Mouse (Mus musculus) large intestine, adult 2 months (tissue): ENCODE data around the gene Tmppe. TPM values are rescaled to one million over a fixed set of nuclear protein-coding genes. Genes with fewer than 3 reads are reported as not detected.
"Not testable (repeated sequence)": the region's sequence is repeated elsewhere in the genome, so short reads cannot be mapped to it uniquely, and the experiment has no call there.

ENCODE experiments used
- DNase-seq: peaks from one replicate; pipeline ENCODE4 v3.0.0-alpha.2; 2012; ENCODE audit warnings: low read depth, low spot score
- WGBS: fragments of 180-500 bp; shearing (Covaris S2); methylation state at CpG from one replicate; pipeline ENCODE4 v1.1.7; 2018; 5-methylcytosine and 5-hydroxymethylcytosine counted together
- polyA plus RNA-seq: library from polyadenylated mRNA; depleted of rRNA; stranded (reverse); fragments of >200 nt; gene quantifications from 2 replicates; pipeline ENCODE4 v1.2.3, GENCODE M21; 2012; rRNA removed

Gene Tmppe
- polyA plus RNA-seq: 3.9 and 9.0 TPM in 2 replicates

- DNase-seq: peak; percentile 62
- under 1% methylated on average over 71 of the region's 73 CpGs for WGBS
These were observed at the start of gene Tmppe, which contains the start of gene Glb1 for GRCm38 (mm10) chr9:114400949-114401684. TSS of gene Tmppe (plus strand) at chr9:114401105. TSS of gene Glb1 (plus strand) at chr9:114401076.

DNA sequence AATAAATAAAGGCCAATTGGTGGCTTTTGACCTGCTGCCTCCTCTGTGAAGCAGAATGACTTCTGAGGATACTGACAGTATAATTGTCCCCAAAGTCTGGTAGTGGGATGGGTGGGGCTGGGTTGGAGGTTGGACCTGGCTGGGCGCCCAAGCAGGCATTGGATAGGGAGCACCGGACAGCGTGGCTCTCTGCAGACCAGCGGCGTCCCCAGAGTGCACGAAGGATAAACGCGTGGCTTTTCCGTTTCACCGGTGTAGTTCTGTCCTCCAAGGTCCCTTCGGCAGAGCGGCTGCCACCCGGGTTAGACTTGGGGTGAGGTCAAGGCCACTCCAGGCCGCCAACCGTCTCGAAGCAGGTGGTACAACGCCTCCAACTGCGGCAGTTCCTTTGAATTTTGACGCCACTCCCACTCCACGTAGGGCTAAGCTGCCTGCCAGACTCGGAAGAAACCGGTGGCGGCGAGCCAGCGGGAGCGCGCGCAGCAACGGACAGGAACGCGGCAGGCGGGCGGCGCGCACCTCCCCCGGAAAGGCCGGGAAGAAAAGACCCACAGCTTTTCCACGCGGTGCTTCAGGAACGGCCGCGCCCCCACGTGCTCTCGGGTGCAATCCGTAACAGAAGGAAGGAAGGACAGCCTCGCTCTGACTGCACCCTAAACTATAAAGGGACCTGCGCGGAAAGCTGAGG is 33.0 kb upstream of the Tmppe start:
- under 1% methylated on average over 48 of the region's 48 CpGs for WGBS
- DNase-seq: no peak

- 7% methylated on average over 12 of the region's 12 CpGs for WGBS
- no peak for DNase-seq
These were observed 32.4 kb upstream of the Tmppe start for GRCm38 (mm10) chr9:114368471-114368858.

DNA sequence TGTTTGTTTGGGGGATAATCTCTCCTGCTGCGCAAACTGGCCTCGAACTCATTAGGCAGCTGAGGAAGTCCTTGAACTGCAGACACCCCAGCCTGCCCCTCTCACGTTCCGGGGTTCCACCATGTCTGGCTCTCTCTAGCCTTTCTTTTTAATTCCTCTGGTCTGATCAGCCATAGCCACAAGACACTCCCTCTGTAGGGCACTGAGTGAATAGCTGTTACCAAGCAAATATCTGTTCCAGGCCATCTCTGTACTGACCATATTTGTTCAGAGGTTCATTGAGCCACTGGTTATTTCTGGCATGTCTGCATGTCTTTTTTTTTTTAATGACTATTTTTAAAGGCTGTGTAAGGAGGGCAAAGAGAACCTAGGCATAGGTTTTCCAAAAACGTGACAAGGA is 31.5 kb upstream of the Tmppe start:
- not testable (repeated sequence) for DNase-seq
- WGBS: 31% methylated on average over 5 of the region's 5 CpGs

DNA sequence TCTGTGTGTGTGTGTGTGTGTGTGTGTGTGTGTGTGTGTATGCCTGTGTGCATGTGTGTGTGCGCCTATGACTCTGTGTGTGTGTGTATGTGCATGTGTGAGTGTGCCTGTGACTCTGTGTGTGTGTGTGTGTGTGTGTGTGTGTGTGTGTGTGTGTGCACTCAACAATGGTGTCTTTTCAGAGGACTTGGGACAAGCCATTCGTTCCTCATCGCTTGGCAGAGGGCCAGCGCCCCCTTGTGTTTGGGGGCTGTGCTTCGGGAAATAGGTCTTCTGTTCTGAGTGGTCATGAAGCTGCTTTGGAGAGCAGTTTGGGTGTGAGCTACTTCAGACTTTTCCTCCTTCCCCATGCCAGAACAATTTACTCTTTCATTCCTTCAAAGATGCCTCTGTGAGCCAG is 29.2 kb upstream of the Tmppe start:
- DNase-seq: not testable (repeated sequence)
- WGBS: 38% methylated on average over 5 of the region's 5 CpGs

- WGBS: 92% methylated on average over 10 of the region's 10 CpGs
- DNase-seq: no peak
These were observed 25.5 kb upstream of the Tmppe start for GRCm38 (mm10) chr9:114375276-114375962.

DNA sequence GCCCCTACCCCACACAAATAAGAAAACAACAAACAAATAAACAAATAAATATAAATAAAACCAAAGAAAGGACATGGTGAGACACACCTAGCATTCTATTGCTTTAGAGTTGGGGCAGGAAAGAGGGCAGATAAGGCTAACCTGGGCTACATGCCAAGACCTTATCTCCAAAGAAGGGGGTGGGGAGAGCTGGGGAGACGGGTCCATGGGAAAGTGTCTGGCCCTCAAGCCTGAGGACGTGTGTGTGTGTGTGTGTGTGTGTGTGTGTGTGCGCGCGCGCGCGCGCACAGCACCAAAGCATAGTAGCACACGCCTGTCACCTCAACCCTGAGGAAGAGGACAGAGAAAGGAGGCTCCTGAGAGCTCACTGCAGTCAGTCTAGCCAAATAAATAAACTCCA is 23.7 kb upstream of the Tmppe start:
- no peak for DNase-seq
- 63% methylated on average over 10 of the region's 10 CpGs for WGBS

- 51% methylated on average over 12 of the region's 12 CpGs for WGBS
- DNase-seq: no peak
These were observed 21.0 kb upstream of the Tmppe start for GRCm38 (mm10) chr9:114379871-114380270.

GRCm38 (mm10) chr9:114380881-114381733 is 19.8 kb upstream of the Tmppe start:
- DNase-seq: no peak
- WGBS: 68% methylated on average over 17 of the region's 17 CpGs

DNA sequence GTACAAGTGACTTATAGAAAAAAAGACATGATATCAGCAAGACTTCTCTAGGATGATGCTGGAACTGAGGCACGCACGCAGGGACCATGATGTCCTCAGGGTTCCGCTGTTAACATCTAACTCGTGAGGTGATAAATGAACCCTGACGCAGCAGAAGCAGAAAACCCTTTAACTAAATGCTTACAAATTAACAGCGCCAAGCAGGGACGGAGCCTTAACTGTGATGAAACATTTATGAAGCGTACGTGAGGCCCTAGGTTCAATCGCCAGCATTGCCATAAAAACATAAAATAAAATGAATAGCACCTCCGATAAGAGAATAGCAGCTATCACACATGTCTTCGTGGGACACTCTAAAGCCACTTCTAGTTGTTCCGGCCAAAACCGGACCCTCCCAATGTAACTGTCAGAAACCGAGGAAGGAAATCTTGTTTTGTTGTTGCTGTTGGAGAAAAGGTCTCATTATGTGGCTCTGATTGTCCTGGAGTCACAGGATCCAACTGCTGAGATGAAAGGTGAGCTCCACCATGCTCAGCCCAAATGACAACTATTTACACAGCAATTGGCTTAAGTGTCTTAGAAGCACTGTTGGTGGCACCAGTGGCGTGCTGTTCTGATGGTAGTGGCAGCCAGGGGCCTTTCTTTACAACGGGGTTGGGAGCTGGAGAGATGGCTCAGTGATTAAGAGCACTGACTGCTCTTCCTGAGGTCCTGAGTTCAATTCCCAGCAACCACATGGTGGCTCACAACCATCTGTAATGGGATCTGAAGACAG is 17.8 kb upstream of the Tmppe start:
- 38% methylated on average over 17 of the region's 17 CpGs for WGBS
- DNase-seq: no peak

DNA sequence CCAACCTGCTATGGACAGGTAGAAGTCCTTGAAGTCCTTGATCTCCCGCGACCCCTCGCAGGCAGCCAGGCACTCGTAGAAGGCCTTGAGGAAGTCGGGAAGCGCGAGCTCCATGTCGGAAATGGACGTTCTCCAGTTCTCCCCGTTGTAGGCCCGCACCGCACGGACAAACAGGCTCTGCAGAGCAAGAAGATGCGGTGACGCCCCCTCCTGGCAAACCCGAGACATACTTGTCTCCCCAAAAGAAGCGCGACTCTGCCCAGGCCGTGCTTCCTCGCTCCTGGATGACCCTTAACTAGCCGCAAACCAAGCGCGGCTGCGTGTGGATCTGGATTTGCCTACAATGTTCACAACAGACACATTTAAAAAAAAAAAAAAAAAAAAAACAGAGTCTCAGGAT is 16.2 kb upstream of the Tmppe start:
- DNase-seq: no peak
- WGBS: 94% methylated on average over 24 of the region's 24 CpGs

DNA sequence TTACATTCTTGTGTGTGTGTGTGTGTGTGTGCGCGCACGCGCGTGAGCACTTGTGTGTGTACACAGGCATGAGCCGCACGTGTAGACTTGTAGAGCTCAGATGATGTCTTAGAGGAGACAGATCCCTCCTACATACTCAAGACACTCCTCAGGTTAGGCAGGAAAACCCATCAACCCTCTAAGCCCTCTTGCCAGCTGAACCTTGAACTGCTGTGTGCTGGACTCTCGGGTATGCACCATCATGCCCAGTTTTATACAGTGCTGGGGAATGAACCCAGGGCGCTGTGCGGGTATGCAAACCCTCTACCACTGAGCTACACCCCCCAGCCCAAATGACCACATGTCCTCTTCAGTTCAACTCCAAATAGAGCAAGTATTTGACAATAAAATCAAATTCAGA is 15.7 kb upstream of the Tmppe start:
- DNase-seq: no peak
- 91% methylated on average over 10 of the region's 10 CpGs for WGBS

DNA sequence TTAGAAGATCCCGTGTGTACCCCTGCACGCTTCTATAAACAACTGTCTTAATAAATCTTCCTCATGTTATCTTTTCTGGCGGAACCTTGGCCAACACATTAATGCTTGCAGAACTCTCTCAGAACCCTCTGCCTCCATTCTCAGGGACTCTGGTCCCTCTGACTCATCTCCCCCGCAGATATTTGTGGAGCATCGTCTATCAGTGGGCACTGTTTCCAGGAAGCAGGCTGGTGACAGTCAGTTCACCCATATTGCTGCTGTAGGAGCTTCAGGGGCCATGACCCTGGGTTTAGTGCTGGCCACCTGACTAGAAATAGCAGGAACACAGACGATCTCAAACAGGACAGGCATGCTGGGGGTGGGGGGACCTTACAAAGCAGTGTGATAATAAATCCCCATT is 13.8 kb upstream of the Tmppe start:
- 65% methylated on average over 6 of the region's 6 CpGs for WGBS

GRCm38 (mm10) chr9:114388288-114388687 is 12.6 kb upstream of the Tmppe start:
- WGBS: 74% methylated on average over 8 of the region's 8 CpGs
- DNase-seq: no peak

More for the DNA sequence above, 13.8 kb upstream of the Tmppe start:
- no peak for DNase-seq

- no peak for DNase-seq
- WGBS: 66% methylated on average over 3 of the region's 3 CpGs
These were observed 12.1 kb upstream of the Tmppe start for GRCm38 (mm10) chr9:114388701-114389370.

DNA sequence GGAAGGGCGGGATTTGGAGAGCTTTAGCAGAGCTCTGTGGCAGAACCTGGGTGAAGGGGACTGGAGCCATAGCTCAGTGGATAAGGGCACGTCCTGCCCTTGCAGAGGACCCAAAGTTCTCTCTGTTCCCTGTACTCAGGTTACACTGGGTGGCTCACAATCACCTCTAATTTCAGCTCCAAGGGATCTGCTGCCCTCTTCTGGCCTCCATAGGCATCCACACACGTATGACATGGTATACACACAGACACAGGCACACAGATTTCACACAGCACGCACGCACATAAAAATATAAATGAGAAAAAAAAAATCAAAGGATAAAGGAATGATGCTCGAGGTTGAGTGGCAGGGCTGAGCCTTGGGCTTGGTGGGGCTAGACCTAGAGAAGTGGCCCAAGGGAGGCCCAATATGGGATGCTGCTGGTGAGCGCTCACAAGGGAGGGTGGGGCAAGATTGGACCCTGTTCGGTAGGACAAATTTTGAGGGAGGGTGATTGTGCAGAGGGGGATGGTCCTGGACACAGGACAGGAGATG is 11.5 kb upstream of the Tmppe start:
- DNase-seq: no peak
- WGBS: 83% methylated on average over 8 of the region's 8 CpGs

GRCm38 (mm10) chr9:114389905-114390748 is 10.8 kb upstream of the Tmppe start, which contains the start of gene Crtap:
TSS of gene Crtap (minus strand) at chr9:114390675.
- WGBS: 1% methylated on average over 95 of the region's 96 CpGs
- no peak for DNase-seq
